Mouse (Mus musculus) bone marrow, adult 2 months (tissue): ENCODE measurements at regions not wholly inside any gene's neighbourhood (a gene's known extent, or its start where the extent isn't known, plus 50 kb on each side); places are given as distances from the start of the nearest gene placed in this dataset.

ENCODE experiments used
- CTCF ChIP-seq: fragments of 200-500 bp; IDR thresholded peaks from 2 replicates; pipeline ENCODE4 v1.5.1; 2011; ENCODE audit warnings: low read length, control low read depth; ENCODE audit not compliant: control insufficient read depth, insufficient read depth
- POLR2A ChIP-seq: fragments of 200-500 bp; IDR thresholded peaks from 2 replicates; pipeline ENCODE4 v1.6.1; 2011; ENCODE audit warnings: low read depth, mild to moderate bottlenecking, control low read depth, low read length, borderline replicate concordance; ENCODE audit not compliant: control insufficient read depth

DNA sequence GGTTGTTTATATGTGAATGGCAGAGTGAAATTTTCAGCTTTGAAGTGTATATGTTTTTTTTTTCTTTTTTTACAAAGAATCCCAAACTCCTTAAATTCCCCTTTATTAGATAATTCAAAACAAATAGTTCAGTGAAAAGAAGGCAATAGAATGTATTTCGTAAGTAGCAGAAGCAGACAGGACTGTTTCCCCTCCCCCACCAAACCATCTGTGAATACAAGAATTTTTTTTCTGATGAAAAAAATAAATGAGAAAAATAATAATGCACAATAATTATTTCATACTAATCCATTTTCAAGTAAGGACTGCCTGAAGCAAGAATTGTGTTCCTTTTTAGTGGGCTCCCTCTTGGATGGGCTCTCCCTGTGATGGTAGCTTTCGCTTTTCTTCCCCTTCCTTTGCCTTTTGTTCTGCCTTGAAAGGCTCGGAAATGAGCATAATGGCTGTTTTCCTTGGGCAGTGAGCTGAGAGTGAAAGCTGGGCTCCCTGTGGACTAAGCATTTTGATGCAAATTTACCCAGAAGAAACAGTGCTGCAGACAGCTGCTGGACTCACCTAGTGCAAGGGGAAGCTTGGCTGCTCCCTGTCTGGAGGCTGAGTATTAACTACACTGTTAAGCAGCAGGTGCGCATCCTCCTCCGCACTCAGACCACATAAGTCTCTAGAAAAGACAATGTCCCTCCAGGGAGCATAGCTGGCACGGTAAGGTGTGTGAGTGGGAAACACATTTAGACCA, 388.4 kb downstream of the Plod2 start:
- TF ChIP-seq POLR2A (no peak), CTCF (no peak)
